Mouse (Mus musculus): ENCODE measurements around the gene Fam151a. TPM values are rescaled to one million over a fixed set of nuclear protein-coding genes. Genes with fewer than 3 reads are reported as not detected.

Fam151a gene
- polyA plus RNA-seq (2015; fragmentation: Nextera tagmentation; extraction: Ambion mirVana), result 0.26 and 0.28 TPM in 2 replicates

DNA sequence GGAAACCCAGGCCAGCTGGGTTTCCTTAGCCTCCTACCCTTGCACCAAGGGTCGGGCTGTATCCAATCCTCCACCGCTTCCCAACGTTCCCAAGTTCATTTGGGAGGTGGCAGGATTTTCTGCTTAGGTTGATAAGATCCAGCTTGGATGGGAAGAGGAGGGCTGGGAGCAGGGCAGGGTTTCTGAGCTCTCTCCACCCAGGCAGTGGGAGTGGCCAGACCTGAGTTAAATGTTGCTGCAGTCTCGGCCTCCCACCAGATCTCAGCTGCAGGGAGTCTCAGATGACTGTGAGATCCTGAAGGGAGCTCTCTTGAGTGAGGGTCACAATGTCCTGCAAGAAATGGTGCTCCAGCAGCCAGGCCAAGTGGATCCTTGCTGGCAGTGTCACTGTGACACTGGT, at the start of gene Fam151a:
Gene Fam151a, plus strand, starts transcription at position 254 of the 400 bp plus-strand sequence.
- no peaks in the 10 kb centered on the region for H3K4me1 ChIP-seq
- H3K36me3 ChIP-seq, result no peaks in the 10 kb centered on the region
- no peak within 1 kb of the TSS for H3K4me2 ChIP-seq (replicated peaks)
- no peak within 1 kb of the TSS for H3K9ac ChIP-seq
- H3K27ac ChIP-seq, result no peak within 1 kb of the TSS
- no peak for ATAC-seq (ENCODE audit: low FRiP score, low read depth)
- 47% methylated on average over 4 of the region's 4 CpGs for WGBS
- H3K4me3 ChIP-seq, result no peak within 1 kb of the TSS
- H3K27me3 ChIP-seq, result no peaks in the 10 kb centered on the region
- no peaks in the 10 kb centered on the region for H3K9me3 ChIP-seq

DNA sequence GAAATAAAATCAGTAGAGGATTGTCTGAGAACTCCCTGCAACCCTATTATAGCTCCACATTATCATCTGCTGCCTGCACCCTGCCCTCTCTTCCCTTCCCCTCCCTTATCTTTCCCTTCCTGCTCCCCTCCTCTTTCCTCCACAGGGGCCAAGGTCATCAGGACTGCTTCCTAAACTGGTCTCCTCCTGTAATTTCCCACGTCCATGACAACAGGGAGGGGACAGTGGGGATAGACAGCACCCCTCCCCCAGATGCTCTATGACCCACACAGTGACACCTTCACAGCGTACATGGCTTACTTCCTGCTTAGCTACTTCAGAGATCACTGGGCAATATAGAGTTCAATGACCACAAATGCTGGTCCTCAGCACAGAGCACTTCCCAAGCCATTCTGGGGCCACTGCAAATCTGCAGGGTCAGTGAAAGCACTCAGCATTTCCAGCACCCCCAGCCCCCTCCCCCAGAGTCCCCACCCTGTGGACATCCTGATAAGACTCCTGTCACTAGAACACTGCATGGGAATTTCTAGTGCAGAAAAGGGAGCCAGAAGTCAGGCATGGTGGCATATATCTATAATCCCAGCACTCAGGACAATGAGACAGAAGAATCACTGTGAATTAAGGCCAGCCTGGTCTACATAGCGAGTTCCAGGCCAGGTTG, 44.9 kb upstream of the Fam151a start:
- 46% methylated on average over 3 of the region's 3 CpGs for WGBS
- Histone ChIP-seq H3K4me2 (replicated peaks) (no peak overlapping the region), H3K36me3 (no peaks in the 10 kb centered on the region), H3K27ac (no peak overlapping the region), H3K4me1 (no peaks in the 10 kb centered on the region), H3K9me3 (no peaks in the 10 kb centered on the region), H3K9ac (no peak overlapping the region), H3K27me3 (0 out of 2 replicates have a peak, but pooled peaks cover 2% of the 10 kb centered on the region), H3K4me3 (no peak overlapping the region)
- no peak for ATAC-seq (ENCODE audit: low FRiP score, low read depth)

DNA sequence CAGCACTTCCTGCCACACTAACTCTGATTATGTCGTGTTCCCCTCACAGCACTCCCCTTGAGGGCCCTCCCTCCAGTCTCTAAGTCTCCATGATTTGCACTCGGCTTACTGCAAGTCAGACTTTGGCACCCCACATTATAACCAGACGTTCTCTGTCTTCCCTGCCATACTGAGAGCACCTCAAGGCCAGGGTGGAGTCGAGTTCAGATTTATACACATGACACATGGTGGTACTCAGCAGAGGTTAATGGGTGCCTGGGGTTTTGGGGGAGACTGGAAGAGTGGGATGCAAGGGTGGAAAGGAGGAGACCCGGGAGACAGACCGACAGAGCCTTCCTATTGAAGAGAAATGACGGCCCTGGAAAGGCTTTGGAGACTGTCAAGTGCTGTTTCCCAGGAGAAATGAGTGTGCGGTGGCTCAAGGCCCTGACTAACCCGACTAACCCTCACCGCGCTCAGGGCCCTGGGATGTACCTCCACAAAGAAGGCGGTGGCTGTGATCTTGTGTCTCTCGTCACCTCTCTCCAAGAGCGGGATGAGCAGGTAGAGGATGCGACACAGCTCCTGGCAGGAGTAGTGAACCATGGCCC, 39.8 kb upstream of the Fam151a start:
- H3K4me2 ChIP-seq (replicated peaks), result no peak overlapping the region
- no peak overlapping the region for H3K9ac ChIP-seq
- no peak for ATAC-seq (ENCODE audit: low FRiP score, low read depth)
- WGBS, result 82% methylated on average over 15 of the region's 15 CpGs
- H3K9me3 ChIP-seq, result no peaks in the 10 kb centered on the region
- H3K4me3 ChIP-seq, result no peak overlapping the region
- no peak overlapping the region for H3K27ac ChIP-seq
- H3K36me3 ChIP-seq, result no peaks in the 10 kb centered on the region
- H3K27me3 ChIP-seq, result peaks cover 13% of the 10 kb centered on the region; the same call in 1 of the 2 replicates
- H3K4me1 ChIP-seq, result no peaks in the 10 kb centered on the region

DNA sequence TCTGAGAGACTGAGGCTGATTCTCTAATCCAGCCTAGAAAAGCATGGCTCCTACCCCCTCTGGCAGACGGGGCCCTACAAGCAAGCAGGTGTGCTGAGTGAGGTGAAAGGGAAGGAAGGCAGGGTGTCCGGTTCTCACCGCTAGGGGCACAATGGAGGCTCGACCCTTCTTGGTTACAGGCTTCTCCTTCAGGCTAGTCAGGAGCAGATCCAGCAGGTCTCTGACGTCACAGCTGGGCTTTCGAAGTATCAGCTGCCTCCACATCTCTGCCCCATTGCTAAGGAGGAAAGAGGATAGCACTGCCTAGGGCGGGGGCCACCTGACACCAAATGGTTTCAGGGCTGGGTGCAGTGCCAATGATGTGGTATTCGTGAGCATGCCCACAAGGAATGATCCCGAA, 33.7 kb upstream of the Fam151a start:
- H3K9ac ChIP-seq, result no peak overlapping the region
- peak overlapping the region; percentile 31; the same call in 1 of the 2 replicates for H3K4me2 ChIP-seq (replicated peaks)
- 13% methylated on average over 9 of the region's 9 CpGs for WGBS
- no peak overlapping the region for H3K4me3 ChIP-seq
- peaks cover 24% of the 10 kb centered on the region for H3K4me1 ChIP-seq
- 0 out of 2 replicates have a peak, but pooled peaks cover 11% of the 10 kb centered on the region for H3K27me3 ChIP-seq
- 0 out of 2 replicates have a peak overlapping the region, but pooled peaks have one; percentile 10 for H3K27ac ChIP-seq
- ATAC-seq (ENCODE audit: low FRiP score, low read depth), result peak; percentile 64; the same call in 1 of the 2 replicates
- no peaks in the 10 kb centered on the region for H3K36me3 ChIP-seq
- H3K9me3 ChIP-seq, result no peaks in the 10 kb centered on the region

DNA sequence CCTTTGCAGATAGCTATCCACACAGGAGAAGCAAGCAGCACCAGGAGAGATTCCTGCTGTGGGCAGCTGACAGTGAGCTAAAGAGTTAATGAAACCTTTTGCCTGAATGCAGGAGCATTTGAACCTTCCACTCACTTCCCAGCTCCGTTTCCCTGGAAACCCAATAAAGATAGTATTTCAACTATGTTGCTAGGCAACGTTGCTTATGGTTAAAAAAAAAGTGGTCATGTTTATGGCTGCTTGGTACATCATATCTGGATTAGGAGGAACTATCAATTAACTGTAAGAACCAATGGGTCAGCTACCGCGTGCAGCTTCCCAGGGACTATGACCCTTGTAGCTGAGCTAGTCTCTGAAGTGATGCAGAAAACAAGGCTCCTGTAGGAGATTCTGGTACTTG, 32.9 kb upstream of the Fam151a start:
- Histone ChIP-seq H3K27ac (peak overlapping the region; percentile 44; the same call in 1 of the 2 replicates), H3K9ac (no peak overlapping the region)
- ATAC-seq (ENCODE audit: low FRiP score, low read depth), result no peak

DNA sequence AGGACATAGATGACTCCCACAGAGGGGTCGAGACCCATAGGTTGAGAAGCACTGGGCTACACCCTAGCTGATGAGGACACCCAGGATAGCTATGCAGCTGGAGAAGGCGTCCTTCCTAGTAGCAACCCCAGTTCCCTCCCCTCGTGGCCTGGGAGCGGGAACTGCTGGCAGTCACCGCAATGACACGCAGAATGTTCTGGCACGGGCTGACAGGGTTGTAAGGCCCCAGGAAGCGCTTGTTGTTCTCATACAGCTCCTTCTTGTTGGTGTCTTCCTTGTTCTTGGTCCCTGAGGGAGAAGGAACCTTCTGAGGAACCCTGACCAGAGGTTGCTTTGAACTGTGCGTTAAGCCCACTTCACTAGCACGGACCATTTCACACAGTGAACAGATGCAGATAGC, 29.7 kb upstream of the Fam151a start:
- H3K4me1 ChIP-seq, result peaks cover 24% of the 10 kb centered on the region
- no peak for ATAC-seq (ENCODE audit: low FRiP score, low read depth)
- H3K27me3 ChIP-seq, result 0 out of 2 replicates have a peak, but pooled peaks cover 4% of the 10 kb centered on the region
- H3K36me3 ChIP-seq, result no peaks in the 10 kb centered on the region
- no peak overlapping the region for H3K27ac ChIP-seq
- H3K4me3 ChIP-seq, result no peak overlapping the region
- WGBS, result 77% methylated on average over 10 of the region's 10 CpGs
- H3K9me3 ChIP-seq, result no peaks in the 10 kb centered on the region
- no peak overlapping the region for H3K4me2 ChIP-seq (replicated peaks)
- H3K9ac ChIP-seq, result no peak overlapping the region

More for the DNA sequence above, 32.9 kb upstream of the Fam151a start:
- Histone ChIP-seq H3K4me1 (peaks cover 24% of the 10 kb centered on the region), H3K9me3 (no peaks in the 10 kb centered on the region), H3K4me2 (replicated peaks) (peak overlapping the region; percentile 41), H3K4me3 (no peak overlapping the region), H3K27me3 (0 out of 2 replicates have a peak, but pooled peaks cover 11% of the 10 kb centered on the region), H3K36me3 (no peaks in the 10 kb centered on the region)
- 25% methylated on average over 4 of the region's 4 CpGs for WGBS

DNA sequence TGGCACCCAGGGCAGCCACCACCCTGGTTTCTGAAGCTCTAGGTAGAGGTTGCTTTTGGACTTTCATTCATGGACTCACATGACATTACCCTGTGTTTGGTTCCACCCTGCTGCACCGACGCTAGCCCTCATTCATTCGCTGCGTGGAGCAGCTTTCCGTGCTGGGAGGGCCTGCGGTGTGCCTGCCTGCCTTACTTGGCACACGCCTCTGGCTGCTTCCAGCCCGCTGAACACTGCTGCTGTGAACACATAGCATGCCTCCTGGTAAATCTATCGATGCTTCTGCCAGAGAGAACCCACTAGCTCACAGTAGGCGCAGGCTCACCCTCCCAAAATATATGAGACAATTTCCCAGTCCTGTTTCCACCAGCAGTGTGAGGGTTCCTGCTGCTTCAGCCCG, 29.3 kb upstream of the Fam151a start:
- Histone ChIP-seq H3K4me1 (peaks cover 24% of the 10 kb centered on the region), H3K27me3 (0 out of 2 replicates have a peak, but pooled peaks cover 4% of the 10 kb centered on the region), H3K27ac (no peak overlapping the region), H3K36me3 (no peaks in the 10 kb centered on the region), H3K9ac (no peak overlapping the region), H3K4me3 (no peak overlapping the region), H3K4me2 (replicated peaks) (no peak overlapping the region), H3K9me3 (no peaks in the 10 kb centered on the region)
- ATAC-seq (ENCODE audit: low FRiP score, low read depth), result no peak
- WGBS, result 68% methylated on average over 11 of the region's 11 CpGs

DNA sequence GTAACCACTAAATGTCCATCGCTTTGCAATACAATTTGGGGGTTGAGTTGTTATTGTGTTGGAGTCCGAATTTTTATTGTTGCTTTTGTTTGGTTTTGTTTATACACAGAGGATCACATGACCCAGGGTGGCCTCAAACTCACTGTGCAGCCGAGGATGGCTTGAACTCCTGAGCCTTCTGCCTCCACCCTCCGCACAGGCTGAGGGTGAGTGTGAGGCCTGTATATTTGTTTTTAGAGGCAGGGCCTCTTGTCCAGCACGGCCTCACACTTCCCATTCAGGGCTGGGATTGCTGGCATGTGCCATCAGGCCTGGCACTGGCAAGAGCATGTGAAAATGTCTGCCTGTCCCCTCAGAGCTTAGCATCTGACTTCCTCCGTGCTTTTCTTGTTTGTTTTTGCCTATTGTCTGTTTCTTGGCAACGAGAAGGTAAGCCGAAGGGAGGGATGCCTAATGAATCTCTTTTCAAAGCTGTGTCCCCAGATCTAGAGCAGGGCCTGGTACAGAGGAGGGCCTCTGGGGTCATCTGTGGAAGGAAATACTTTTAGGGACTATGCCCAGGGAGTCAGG, 28.5 kb upstream of the Fam151a start:
- Histone ChIP-seq H3K9ac (peak overlapping the region; percentile 39; the same call in 1 of the 2 replicates), H3K4me3 (no peak overlapping the region), H3K27ac (no peak overlapping the region), H3K9me3 (no peaks in the 10 kb centered on the region), H3K27me3 (0 out of 2 replicates have a peak, but pooled peaks cover 4% of the 10 kb centered on the region), H3K4me2 (replicated peaks) (no peak overlapping the region), H3K4me1 (peaks cover 17% of the 10 kb centered on the region), H3K36me3 (no peaks in the 10 kb centered on the region)
- WGBS, result 61% methylated on average over 8 of the region's 8 CpGs
- no peak for ATAC-seq (ENCODE audit: low FRiP score, low read depth)

DNA sequence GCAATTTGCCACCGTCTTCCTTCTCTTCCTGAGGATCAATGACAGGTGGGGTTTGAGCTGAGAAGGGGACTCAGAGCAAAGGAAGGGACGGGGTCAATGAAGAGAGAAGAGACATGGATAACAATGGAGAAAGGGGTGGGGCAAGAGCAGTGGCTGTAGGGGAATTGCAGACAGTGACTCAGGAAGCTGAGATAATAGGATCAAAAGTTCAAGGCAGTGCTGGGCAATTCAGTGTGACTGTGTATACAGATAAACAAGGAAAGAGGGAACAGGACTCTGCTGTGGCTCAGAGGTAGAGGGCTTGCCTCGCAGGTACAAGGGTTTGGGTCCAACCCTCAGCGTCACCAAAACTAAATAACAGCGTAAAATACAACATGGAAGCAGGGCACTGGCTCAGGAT, 25.7 kb upstream of the Fam151a start:
- 41% methylated on average over 5 of the region's 5 CpGs for WGBS
- H3K27me3 ChIP-seq, result 0 out of 2 replicates have a peak, but pooled peaks cover 3% of the 10 kb centered on the region

DNA sequence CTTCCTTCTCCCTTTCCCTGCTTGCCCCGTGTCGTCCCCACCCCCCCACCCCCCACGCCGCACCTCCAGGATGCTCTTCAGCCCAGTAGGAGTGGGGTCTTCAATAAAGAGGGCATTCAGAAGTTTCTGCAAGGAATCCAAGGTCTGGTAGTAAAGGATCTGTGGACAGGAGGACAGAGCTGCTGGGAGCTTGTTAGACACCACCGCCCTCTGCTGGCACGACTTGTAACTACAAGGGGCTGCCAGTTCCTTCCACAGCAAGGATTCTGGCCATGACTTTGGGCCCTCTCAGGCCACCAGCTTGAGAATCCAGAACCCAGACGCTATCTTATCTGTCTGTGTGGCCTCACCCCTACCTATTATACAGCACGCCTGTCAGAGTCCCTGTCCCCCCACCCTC, 25.3 kb upstream of the Fam151a start:
- peak overlapping the region; percentile 50 for H3K4me2 ChIP-seq (replicated peaks)
- H3K9ac ChIP-seq, result no peak overlapping the region
- H3K36me3 ChIP-seq, result no peaks in the 10 kb centered on the region
- 2% methylated on average over 8 of the region's 8 CpGs for WGBS
- no peaks in the 10 kb centered on the region for H3K9me3 ChIP-seq
- H3K4me3 ChIP-seq, result peak overlapping the region; percentile 12; the same call in 1 of the 2 replicates
- H3K27me3 ChIP-seq, result no peaks in the 10 kb centered on the region
- no peaks in the 10 kb centered on the region for H3K4me1 ChIP-seq
- H3K27ac ChIP-seq, result no peak overlapping the region
- ATAC-seq (ENCODE audit: low FRiP score, low read depth), result peak; percentile 48; the same call in 1 of the 2 replicates

More for the DNA sequence above, 25.7 kb upstream of the Fam151a start:
- H3K9ac ChIP-seq, result no peak overlapping the region
- H3K4me2 ChIP-seq (replicated peaks), result peak overlapping the region; percentile 50
- no peaks in the 10 kb centered on the region for H3K36me3 ChIP-seq
- H3K4me1 ChIP-seq, result no peaks in the 10 kb centered on the region
- no peak for ATAC-seq (ENCODE audit: low FRiP score, low read depth)
- peak overlapping the region; percentile 12; the same call in 1 of the 2 replicates for H3K4me3 ChIP-seq
- no peak overlapping the region for H3K27ac ChIP-seq
- no peaks in the 10 kb centered on the region for H3K9me3 ChIP-seq

DNA sequence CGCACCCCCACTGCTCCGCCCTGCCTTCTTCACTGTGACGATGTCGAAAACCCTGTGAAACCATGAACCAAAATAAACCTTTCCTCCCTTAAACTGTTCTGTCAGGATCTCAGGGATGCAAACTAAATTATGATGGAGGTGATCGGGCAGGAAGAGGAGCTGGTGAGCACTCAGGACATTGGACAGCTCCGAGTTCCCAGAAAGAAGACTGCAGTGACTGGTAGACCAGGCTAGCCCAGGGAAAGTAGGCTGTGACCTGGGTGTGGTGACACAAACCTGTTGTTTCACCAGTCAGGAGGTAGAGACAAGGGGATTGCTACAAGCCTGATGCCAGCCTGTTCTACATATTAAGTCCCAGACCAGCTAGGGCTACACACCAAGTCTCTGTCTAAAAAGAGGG, 20.1 kb upstream of the Fam151a start:
- H3K4me3 ChIP-seq, result no peak overlapping the region
- no peaks in the 10 kb centered on the region for H3K9me3 ChIP-seq
- no peaks in the 10 kb centered on the region for H3K27me3 ChIP-seq
- H3K4me1 ChIP-seq, result no peaks in the 10 kb centered on the region
- WGBS, result 89% methylated on average over 6 of the region's 6 CpGs
- H3K27ac ChIP-seq, result no peak overlapping the region
- no peak overlapping the region for H3K4me2 ChIP-seq (replicated peaks)
- H3K9ac ChIP-seq, result no peak overlapping the region
- no peak for ATAC-seq (ENCODE audit: low FRiP score, low read depth)
- H3K36me3 ChIP-seq, result no peaks in the 10 kb centered on the region

DNA sequence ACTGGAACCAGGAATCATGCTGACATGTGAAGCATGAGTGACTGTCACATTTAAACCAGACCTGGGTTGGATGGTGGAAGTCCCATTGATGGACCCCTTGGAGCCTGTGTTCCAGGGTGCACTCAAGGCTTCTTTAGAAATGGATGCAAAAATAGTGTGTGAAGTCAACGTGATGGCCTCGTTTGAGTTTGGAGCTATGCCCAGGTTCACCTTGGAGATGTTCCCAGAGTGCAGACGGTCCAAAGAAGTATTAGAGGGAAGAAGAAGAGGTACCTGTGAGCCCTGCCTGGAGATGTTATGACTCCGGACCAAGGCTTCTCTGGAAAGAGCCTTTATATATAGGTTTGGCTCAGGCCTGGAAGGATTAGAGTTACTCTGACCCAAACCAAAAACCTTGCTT, 13.1 kb upstream of the Fam151a start:
- Histone ChIP-seq H3K4me2 (replicated peaks) (no peak overlapping the region), H3K27me3 (no peaks in the 10 kb centered on the region), H3K9ac (no peak overlapping the region), H3K36me3 (no peaks in the 10 kb centered on the region), H3K27ac (no peak overlapping the region), H3K9me3 (no peaks in the 10 kb centered on the region), H3K4me1 (no peaks in the 10 kb centered on the region), H3K4me3 (no peak overlapping the region)
- WGBS, result 93% methylated on average over 4 of the region's 4 CpGs
- no peak for ATAC-seq (ENCODE audit: low FRiP score, low read depth)

All from limb, embryonic 13.5 days (tissue).